Mouse (Mus musculus) right cerebral cortex, postnatal 25 days (tissue): ENCODE results near the gene Map4.
"Not testable (repeated sequence)": the region's sequence is repeated elsewhere in the genome, so short reads cannot be mapped to it uniquely, and the experiment has no call there.

Experiments
- DNase-seq: peaks from one replicate; pipeline ENCODE4 v3.0.0; 2022

Map4 gene

GRCm38 (mm10) chr9:109930063-109930462, 1.2 kb upstream of the Map4 start:
- DNase-seq: no peak

- DNase-seq: no peak
These were observed 508 bp upstream of the Map4 start for GRCm38 (mm10) chr9:109930752-109931151.

DNA sequence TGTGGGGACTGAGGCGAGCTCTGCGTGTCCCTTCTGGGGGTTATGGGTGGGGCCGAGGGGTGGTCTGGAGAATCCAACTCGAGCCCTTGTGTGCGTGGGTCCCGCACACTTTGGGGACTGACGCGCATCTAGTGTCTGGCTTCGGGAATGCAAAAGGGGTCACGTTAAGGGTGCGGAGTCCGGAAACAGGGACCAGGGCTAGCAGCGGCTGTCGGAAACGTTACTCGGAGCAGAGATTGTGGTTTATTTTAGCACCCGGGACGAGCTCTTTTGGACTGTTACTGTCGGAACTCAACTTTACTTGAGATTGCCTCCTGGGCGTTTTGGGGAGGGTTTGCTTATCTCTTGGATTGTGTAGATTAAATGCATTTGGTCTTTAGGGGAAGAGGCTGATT, 1.1 kb downstream of the Map4 start:
- peak; percentile 40 for DNase-seq

GRCm38 (mm10) chr9:109932756-109933375, 1.6 kb downstream of the Map4 start:
- peak; percentile 51 for DNase-seq

GRCm38 (mm10) chr9:109939401-109939800, 8.1 kb downstream of the Map4 start:
- DNase-seq: no peak

DNA sequence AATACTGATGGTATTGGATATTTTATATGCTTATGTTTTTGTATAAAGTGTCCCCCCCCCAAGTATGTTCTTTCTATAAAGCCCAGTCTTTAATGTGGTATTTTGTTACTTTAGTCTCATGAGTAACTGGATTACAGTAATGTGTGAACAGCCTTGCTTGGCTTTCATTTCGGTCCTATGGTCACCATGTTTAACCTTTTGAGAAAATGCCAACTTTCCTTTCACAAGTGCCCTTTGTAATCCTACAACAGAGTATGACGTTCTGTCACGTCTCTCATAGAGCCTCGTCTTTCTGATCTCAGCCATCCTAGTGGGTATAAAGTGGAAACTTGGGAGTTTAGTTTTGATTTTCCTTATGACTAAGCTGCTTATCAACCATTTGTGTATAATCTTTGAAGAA, 11.5 kb downstream of the Map4 start:
- no peak for DNase-seq

- no peak for DNase-seq
These were observed 13.5 kb downstream of the Map4 start for GRCm38 (mm10) chr9:109944712-109945111.

DNA sequence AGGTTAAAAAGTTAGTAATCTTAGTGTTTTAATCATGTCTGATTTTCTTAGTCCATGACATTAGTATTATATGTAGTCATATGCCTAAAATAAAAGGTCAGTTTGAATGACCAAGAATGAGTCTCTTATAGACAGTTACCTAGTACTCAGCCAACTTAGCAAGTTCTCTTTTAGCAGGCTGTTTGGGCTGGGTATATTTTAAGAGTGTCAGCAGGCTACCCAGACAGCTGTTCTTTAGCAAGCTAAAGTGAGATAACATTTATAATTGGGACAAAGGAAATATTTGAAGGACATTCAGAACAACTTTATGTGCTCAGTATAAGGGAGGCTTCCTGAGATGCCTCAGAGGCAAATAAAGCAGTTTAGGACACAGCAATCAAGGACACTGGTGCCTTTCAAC, 17.3 kb downstream of the Map4 start:
- DNase-seq: no peak

DNA sequence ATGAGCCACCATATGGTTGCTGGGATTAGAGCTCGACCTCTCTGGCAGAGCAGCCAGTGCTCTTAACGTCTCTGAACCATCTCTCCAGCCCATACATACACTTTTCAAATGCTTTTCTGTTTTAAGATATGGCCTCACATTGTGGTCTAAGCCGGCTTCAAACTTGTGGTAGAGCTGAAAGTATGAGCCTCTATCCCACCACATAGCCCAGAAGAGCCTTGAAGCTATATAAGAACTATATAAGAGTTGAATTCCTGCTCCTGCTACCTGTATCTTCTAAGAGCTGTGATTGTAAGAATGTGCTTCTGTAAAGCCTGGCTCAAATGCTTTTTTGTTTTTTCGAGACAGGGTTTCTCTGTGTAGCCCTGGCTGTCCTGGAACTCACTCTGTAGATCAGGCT, 18.5 kb downstream of the Map4 start:
- no peak for DNase-seq

DNA sequence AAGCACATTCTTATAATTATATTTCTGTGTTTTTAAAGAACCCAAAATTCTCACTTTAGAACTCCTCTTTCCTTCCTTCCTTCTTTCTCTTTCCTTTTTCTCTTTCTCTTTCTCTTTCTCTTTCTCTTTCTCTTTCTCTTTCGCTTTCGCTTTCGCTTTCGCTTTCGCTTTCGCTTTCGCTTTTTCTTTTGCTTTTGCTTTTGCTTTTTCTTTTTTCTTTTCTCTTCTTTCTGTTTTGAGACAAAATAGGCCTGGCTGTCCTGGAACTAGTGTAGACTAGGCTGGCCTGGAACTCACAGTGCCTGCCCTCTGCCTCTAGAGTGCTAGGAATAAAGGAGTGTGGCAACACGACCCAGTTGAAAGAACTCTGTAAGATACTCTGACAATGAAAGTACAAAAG, 22.3 kb downstream of the Map4 start:
- DNase-seq: no peak

- DNase-seq: no peak
These were observed 23.4 kb downstream of the Map4 start for GRCm38 (mm10) chr9:109954631-109955030.

GRCm38 (mm10) chr9:109959456-109960150, 28.3 kb downstream of the Map4 start:
- no peak for DNase-seq

GRCm38 (mm10) chr9:109960593-109960992, 29.3 kb downstream of the Map4 start:
- DNase-seq: no peak

DNA sequence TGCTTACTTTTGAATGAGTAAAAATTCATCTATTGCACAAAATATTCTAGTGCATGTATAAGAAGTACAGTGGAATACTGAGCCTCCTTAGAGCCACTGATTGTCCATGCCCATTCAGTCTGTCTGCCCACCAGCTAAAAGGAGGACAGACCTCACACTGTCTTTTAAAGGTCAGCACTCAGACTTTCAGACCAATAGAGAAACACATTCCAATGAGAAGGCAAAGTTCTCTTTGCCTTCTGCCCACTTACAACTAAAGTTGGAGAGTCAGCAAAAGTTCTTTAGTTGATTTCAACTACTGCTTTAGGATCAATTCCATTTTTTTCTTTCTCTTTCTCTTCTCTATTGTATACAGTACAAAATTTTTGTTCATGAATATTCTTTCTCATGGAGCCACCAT, 33.5 kb downstream of the Map4 start:
- DNase-seq: no peak

DNA sequence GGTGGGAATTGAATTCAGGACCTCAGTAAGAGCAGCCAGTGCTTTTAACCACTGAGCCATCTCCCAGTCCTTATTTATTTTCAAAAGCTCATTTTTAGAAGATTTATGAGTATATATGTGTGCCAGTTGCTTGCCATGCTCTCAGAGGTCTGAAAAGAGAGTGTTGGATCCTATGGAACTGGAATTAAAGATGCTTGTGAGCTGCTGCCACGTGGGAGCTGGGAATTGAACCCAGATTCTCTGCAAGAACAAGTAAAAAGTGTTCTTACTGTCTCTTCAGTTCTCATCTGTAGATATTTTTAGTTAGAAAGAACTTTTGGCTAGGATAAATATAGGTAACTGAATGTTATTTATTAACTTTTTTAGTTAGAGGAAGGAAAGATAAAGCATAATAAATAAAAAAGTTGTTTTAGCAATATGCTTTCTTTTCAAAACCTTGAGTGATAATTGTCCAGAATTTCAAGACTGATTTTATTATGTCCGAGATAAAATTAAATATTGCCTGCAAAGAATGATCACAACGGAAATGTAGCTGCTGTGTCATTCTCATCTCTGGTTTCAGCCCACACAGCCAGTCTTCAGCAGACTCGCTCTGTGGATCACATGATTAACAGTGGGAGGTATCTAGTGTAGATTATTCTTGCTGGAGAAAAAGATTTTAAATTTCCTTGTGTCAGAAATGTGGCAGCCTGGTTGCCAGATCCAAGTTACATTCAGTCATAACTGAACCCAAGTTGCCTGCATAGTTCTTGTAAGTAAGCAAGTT, 37.3 kb downstream of the Map4 start:
- DNase-seq: no peak

GRCm38 (mm10) chr9:109969181-109969580, 37.9 kb downstream of the Map4 start:
- DNase-seq: no peak

DNA sequence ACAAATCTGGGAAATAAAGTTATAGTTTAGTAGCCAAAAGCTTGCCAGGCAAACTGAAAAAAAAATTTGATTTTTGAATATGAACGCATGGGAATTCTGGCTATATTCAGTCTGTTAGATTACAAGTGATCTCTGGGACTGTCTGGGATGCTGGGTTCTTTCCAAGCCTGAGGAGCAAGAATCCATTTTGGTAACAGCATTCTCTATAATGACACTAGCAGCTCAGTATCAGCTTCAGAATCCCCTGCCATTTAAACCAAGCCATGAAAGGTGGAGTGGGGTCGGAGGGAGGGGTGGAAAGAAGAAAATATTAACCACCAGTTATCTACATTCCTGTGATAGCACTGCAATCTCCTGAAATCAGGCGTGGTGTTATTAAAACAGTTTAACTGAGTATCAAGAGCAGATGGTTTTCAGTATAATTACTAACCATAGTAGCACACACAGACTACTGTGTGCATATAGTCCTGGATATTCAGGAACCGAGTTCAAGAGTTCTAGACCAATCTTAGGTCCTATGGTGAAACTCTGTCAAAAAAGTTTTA, 38.6 kb downstream of the Map4 start:
- no peak for DNase-seq

DNA sequence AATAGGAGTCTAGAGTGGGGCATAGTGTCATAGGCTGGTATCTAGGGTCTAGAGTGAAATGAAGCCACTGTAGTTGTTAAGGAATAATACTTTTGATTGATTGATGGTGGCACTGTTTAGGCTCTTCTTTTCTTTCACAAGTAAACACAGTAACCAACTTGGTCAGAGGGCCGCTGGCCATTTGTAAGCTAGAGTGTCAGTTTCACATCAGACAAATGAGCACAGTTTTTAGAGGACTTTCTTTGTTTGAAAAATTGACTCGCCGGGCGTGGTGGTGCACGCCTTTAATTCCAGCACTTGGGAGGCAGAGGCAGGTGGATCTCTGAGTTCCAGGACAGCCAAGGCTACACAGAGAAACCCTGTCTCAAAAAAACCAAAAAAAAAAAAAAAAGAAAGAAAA, 40.5 kb downstream of the Map4 start:
- DNase-seq: not testable (repeated sequence)

GRCm38 (mm10) chr9:109980223-109980622, 49.0 kb downstream of the Map4 start:
- DNase-seq: not testable (repeated sequence)

GRCm38 (mm10) chr9:109985416-109985815, 54.2 kb downstream of the Map4 start:
- DNase-seq: peak; percentile 74

DNA sequence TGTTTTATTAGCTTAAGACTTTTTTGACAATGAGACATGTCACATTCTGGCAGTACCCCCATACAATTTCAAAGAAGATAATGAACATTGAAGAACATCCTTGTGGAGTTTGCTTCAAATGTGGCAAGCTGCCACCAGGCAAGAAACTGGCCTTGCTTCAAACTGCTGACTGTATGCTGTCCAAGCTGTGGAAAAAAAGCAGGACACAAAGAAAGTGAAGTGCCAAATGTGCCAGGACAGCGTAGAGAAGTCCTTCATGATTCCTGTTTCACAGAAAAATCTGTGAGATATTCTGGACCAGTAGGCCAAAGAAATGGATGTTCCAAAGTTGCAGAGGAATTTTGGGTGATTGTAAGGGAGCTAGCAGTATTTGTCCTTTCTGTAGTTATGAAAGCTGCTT, 57.8 kb downstream of the Map4 start:
- no peak for DNase-seq

DNA sequence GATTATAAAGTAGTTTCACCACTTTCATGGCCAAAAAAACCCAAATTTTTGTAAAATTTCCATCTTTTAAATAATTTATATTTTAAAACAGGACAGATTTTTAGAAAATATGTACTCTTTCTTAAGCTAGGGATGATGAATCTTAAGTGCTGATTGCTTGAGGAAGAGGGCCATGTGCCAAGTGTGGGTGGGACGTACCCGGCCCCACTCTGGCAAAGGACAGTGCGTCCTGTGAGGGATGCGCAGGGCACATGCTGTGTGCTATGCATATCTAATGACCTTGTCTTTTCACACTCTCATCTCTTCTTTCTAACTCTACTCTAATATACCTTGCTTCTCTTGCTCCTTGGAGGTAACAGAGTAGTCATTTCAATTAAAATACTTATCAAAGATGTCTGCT, 66.2 kb downstream of the Map4 start:
- no peak for DNase-seq

GRCm38 (mm10) chr9:110001946-110002345, 70.7 kb downstream of the Map4 start:
- DNase-seq: no peak

DNA sequence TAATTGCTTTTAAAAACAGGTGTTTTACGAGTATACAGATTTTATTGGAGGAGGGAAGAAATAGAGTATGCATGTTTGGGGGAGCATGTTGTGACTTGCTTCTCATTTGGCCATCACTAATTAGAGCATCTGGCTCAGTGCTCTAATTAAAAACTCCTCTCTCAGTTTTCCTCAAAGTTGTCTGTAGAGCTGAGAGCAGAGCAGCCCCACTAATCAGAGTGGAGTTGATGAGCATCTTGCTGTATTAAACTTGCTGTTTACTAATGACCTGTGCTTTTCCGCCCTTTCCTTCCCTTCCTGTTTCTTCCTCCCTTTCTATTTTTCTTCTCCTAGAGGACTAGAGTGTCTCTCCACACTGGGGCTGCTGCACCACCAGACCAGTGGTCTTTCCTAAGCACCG, 71.2 kb downstream of the Map4 start:
- DNase-seq: no peak
